ENCODE assay signal across 30 mouse cellular contexts in the genomic region with DNA sequence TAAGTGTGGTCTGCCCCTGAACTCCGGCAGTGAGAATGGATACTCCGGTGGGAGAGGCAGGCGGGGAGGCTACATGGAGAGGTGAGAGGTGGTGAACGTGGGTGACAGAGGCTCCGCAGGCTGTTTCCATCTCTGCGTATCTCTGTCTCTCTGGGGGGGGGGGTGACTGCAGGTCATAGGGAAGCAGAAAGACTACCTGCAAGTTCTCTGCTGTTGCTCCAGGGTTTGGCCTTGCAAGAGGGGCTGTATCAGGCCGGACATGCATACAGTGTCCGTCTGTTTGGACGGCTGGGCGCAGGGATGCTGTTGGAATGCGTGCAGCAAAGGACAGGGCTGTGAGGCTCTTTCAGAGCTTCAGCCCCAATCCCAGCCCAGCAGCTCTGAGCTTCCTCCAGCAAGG. TPM values are rescaled to one million over a fixed set of nuclear protein-coding genes. Genes with fewer than 3 reads are reported as not detected.
A peak's percentile ranks its signal among the peaks of the same experiment; 100 is the strongest.
DNase-seq lines count a peak whose midpoint lies in the region; ATAC-seq and TF ChIP-seq lines count a peak whose summit lies in the region.
"Had no signal": no experiment of that assay in that cellular context is flagged by ENCODE, and none has a peak within 500 bp of the region (broad histone marks: within the 10 kb centered on the region; RNA-seq: fewer than 3 reads in every experiment).

No protein-coding gene starts in this region.

- WGBS in heart, embryonic 14.5 days: 74% methylated on average over 11 of the region's 11 CpGs
- WGBS in kidney, embryonic 15.5 days: 86% methylated on average over 11 of the region's 11 CpGs
- WGBS in lung, postnatal 0 days: 63% methylated on average over 11 of the region's 11 CpGs

- TF ChIP-seq EP300 in lung, postnatal 0 days (IDR thresholded peaks at IDR 0.05): no peak

- no peak for DNase-seq in heart, adult 8-10 months (ENCODE audit: low spot score)
- DNase-seq in kidney, postnatal 36 days: no peak
- no peak for DNase-seq in lung, postnatal 0 days (ENCODE audit: low spot score)
- DNase-seq in lung, postnatal 10 days: no peak
- DNase-seq in thymus, postnatal 0 days (ENCODE audit: low spot score): no peak
- DNase-seq: adrenal gland, adult 2 months; adrenal gland, postnatal 36 days; B cell, adult 2 months; cerebellum, adult 8-10 months; cerebellum, postnatal 25 days; gastrocnemius, postnatal 36 days; layer of hippocampus, adult 9-11 months; lung, postnatal 14 days; retina, postnatal 1 day; right cerebral cortex, postnatal 14 days had no signal

- TF ChIP-seq CTCF in lung, postnatal 0 days (IDR thresholded peaks at IDR 0.05): no peak

- H3K4me1 ChIP-seq in heart, embryonic 14.5 days (ENCODE audit: control insufficient read depth in 2 of 2, insufficient read depth in 2 of 2, low read length in 2 of 2): peaks cover 7 to 11% of the 10 kb centered on the region in 2 experiments
- peaks cover 9% of the 10 kb centered on the region for H3K4me1 ChIP-seq in kidney, embryonic 15.5 days
- peaks cover 3% of the 10 kb centered on the region; the same call in 1 of the 2 replicates for H3K4me1 ChIP-seq in lung, postnatal 0 days (ENCODE audit: insufficient read depth, low read depth, low read length)
- H3K4me1 ChIP-seq: limb, embryonic 10.5 days; midbrain, embryonic 10.5 days; midbrain, embryonic 15.5 days; neural tube, embryonic 15.5 days had no signal

- H3K9me3 ChIP-seq in heart, embryonic 14.5 days (ENCODE audit: control insufficient read depth, low read length): no peaks in the 10 kb centered on the region
- H3K9me3 ChIP-seq in kidney, embryonic 15.5 days (replicated peaks): no peaks in the 10 kb centered on the region
- H3K9me3 ChIP-seq in lung, postnatal 0 days (ENCODE audit: low read length): no peaks in the 10 kb centered on the region
- H3K9me3 ChIP-seq: limb, embryonic 10.5 days; limb, embryonic 15.5 days; midbrain, embryonic 10.5 days; midbrain, embryonic 15.5 days; neural tube, embryonic 15.5 days had no signal

- no peak overlapping the region for H3K4me3 ChIP-seq in heart, embryonic 14.5 days (ENCODE audit: control insufficient read depth in 1 of 2, insufficient read depth in 1 of 2, low read depth in 1 of 2, low read length in 2 of 2)
- no peak overlapping the region for H3K4me3 ChIP-seq in kidney, embryonic 15.5 days (replicated peaks)
- no peak overlapping the region for H3K4me3 ChIP-seq in lung, postnatal 0 days (ENCODE audit: low read depth, low read length)
- H3K4me3 ChIP-seq: limb, embryonic 10.5 days; limb, embryonic 15.5 days; midbrain, embryonic 10.5 days; midbrain, embryonic 15.5 days; neural tube, embryonic 15.5 days had no signal

- no peak for ATAC-seq in heart, embryonic 14.5 days (ENCODE audit: insufficient number of reproducible peaks, insufficient read depth, low FRiP score, low read depth)
- no peak for ATAC-seq in kidney, embryonic 15.5 days (replicated peaks; ENCODE audit: low FRiP score)
- ATAC-seq in lung, postnatal 0 days: no peak
- ATAC-seq: activated CD4-positive, CD25-positive, alpha-beta regulatory T cell, adult 4 months; forebrain, embryonic 14.5 days; intestine, postnatal 0 days; midbrain, embryonic 15.5 days had no signal

- H3K27ac ChIP-seq in heart, embryonic 14.5 days (replicated peaks in 1 of 2; ENCODE audit: control insufficient read depth in 1 of 2, insufficient read depth in 1 of 2, low read depth in 2 of 2, low read length in 2 of 2): no peak overlapping the region
- H3K27ac ChIP-seq in kidney, embryonic 15.5 days: no peak overlapping the region
- H3K27ac ChIP-seq in lung, postnatal 0 days (ENCODE audit: low read length): no peak overlapping the region
- H3K27ac ChIP-seq: hindbrain, embryonic 14.5 days; limb, embryonic 10.5 days; limb, embryonic 15.5 days; liver, embryonic 14.5 days; midbrain, embryonic 10.5 days; midbrain, embryonic 15.5 days; neural tube, embryonic 15.5 days had no signal

- H3K9ac ChIP-seq in heart, embryonic 14.5 days (ENCODE audit: low read length): no peak overlapping the region
- no peak overlapping the region for H3K9ac ChIP-seq in kidney, embryonic 15.5 days
- no peak overlapping the region for H3K9ac ChIP-seq in lung, postnatal 0 days (replicated peaks; ENCODE audit: low read depth)
- H3K9ac ChIP-seq: hindbrain, embryonic 14.5 days; limb, embryonic 15.5 days; liver, embryonic 14.5 days; midbrain, embryonic 15.5 days; neural tube, embryonic 15.5 days had no signal

- 0 out of 2 replicates have a peak overlapping the region, but pooled peaks have one; percentile 47 for H3K4me2 ChIP-seq in heart, embryonic 14.5 days (ENCODE audit: low read length)
- peak overlapping the region; percentile 45; the same call in 1 of the 2 replicates for H3K4me2 ChIP-seq in kidney, embryonic 15.5 days
- peak overlapping the region; percentile 47; the same call in 1 of the 2 replicates for H3K4me2 ChIP-seq in lung, postnatal 0 days (replicated peaks; ENCODE audit: low read depth, low read length)
- H3K4me2 ChIP-seq: heart, embryonic 11.5 days; hindbrain, embryonic 14.5 days; limb, embryonic 15.5 days; midbrain, embryonic 15.5 days; neural tube, embryonic 15.5 days had no signal

- H3K36me3 ChIP-seq in heart, embryonic 14.5 days (ENCODE audit: control insufficient read depth, insufficient read depth, low read length): no peaks in the 10 kb centered on the region
- H3K36me3 ChIP-seq in kidney, embryonic 15.5 days: no peaks in the 10 kb centered on the region
- H3K36me3 ChIP-seq in lung, postnatal 0 days (ENCODE audit: insufficient read depth, low read length): no peaks in the 10 kb centered on the region
- H3K36me3 ChIP-seq: limb, embryonic 10.5 days; limb, embryonic 15.5 days; midbrain, embryonic 10.5 days; midbrain, embryonic 15.5 days; neural tube, embryonic 15.5 days had no signal

- H3K27me3 ChIP-seq in heart, embryonic 14.5 days (ENCODE audit: control insufficient read depth, insufficient read depth, low read length): no peaks in the 10 kb centered on the region
- no peaks in the 10 kb centered on the region for H3K27me3 ChIP-seq in kidney, embryonic 15.5 days
- no peaks in the 10 kb centered on the region for H3K27me3 ChIP-seq in lung, postnatal 0 days (replicated peaks; ENCODE audit: insufficient read depth, low read length)
- H3K27me3 ChIP-seq: limb, embryonic 15.5 days; midbrain, embryonic 15.5 days; neural tube, embryonic 15.5 days had no signal

RNA-seq across cellular contexts. Expression of a gene that starts 2.1 kb away (rescaled TPM):
- polyA plus RNA-seq in heart, embryonic 14.5 days (2014; fragmentation: Nextera tagmentation; extraction: Ambion mirVana): 2.8 and 6.2 TPM in 2 replicates
- 1 to 10 TPM; 2.4 to 6.9 (median 3.8) TPM for total RNA-seq in heart, adult 8-10 months (2022)
- 4.4 and 5.6 TPM in 2 replicates for polyA plus RNA-seq in kidney, embryonic 15.5 days (2015; fragmentation: Nextera tagmentation; extraction: Ambion mirVana)
- polyA plus RNA-seq in lung, postnatal 0 days (2015; fragmentation: Nextera tagmentation; extraction: Ambion mirVana): 6.2 and 6.8 TPM in 2 replicates
- polyA plus RNA-seq in thymus, postnatal 0 days (2015; fragmentation: Nextera tagmentation; extraction: Ambion mirVana): 1.3 and 1.6 TPM in 2 replicates
- polyA plus RNA-seq: activated CD4-positive, CD25-positive, alpha-beta regulatory T cell, adult 4 months had no signal

RNA-seq across cellular contexts. Expression of a gene that starts 51.1 kb away (rescaled TPM):
- 0.12 TPM in 1 of 2 replicates, not detected in the other for polyA plus RNA-seq in heart, embryonic 14.5 days (2014; fragmentation: Nextera tagmentation; extraction: Ambion mirVana)
- under 1 TPM in 3 of 4 experiments, not detected in 1; 0.11 to 0.25 (median 0.16) TPM for total RNA-seq in heart, adult 8-10 months (2022)
- polyA plus RNA-seq in kidney, embryonic 15.5 days (2015; fragmentation: Nextera tagmentation; extraction: Ambion mirVana): 2.1 TPM in 2 replicates
- 5.8 and 6.3 TPM in 2 replicates for polyA plus RNA-seq in lung, postnatal 0 days (2015; fragmentation: Nextera tagmentation; extraction: Ambion mirVana)
- polyA plus RNA-seq in thymus, postnatal 0 days (2015; fragmentation: Nextera tagmentation; extraction: Ambion mirVana): 0.26 and 0.27 TPM in 2 replicates
- total RNA-seq: adrenal gland, postnatal 36 days; gastrocnemius, postnatal 36 days; hematopoietic stem cell, adult 5-6 weeks; left cerebral cortex, postnatal 10 days had no signal
- polyA plus RNA-seq: activated CD4-positive, CD25-positive, alpha-beta regulatory T cell, adult 4 months; forebrain, embryonic 14.5 days; hindbrain, embryonic 14.5 days; midbrain, embryonic 10.5 days; midbrain, embryonic 15.5 days; neural tube, embryonic 15.5 days had no signal
